Mouse (Mus musculus) T-helper 2 cell (primary cell): Measurements from ENCODE around the gene Carf.
"Not testable (repeated sequence)": the region's sequence is repeated elsewhere in the genome, so short reads cannot be mapped to it uniquely, and the experiment has no call there.

ENCODE experiments used
- in situ Hi-C: fragments of 300-600 bp; cut with MboI, MseI; formaldehyde crosslinking; loops from one replicate; pipeline ENCODE4 v1.15.1; 2025; ENCODE audit warnings: high pct_unique_total_duplicates

The Carf gene

DNA sequence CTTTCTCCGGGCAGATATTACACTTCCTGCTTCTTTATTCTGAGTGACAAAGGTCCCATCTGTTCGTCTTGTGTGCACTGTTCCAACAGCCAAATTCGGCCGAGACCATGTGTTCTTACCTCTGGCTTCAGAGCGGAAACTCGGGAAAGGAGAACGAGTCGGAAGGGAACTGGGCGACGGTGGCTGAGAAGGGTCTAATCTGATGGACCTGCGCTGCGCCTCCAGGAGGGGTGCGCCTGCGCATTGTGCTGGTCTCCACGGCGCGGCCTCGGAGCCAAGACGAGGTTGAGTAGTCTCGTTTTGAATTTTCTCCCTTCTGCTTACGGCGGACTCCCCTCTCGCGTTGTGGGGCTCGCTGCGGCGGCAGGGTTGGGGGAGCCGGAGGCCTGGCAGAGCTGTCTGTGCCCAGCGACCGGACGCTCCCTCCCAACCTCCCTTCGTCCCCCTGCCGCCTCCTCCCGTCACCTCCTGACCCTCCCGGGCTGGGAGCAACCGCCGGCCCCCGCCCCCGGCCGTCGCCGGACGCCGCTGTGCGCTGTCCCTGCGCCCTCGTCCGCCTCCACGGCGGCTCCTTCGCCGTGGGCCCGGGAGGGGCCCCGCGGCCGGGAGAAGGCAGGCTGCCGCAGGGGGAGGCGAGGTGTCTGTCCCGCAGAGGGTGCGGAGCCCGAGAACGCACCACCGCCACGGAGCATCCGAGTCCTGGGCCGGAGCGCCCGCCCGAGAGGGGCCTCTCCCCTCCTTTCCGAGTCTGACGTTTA, at the start of gene Carf, which contains the start of gene Wdr12:
Carf (plus strand) TSS at position 224 of the 758 bp plus-strand sequence.
Wdr12 (minus strand) TSS at position 622 of the 758 bp plus-strand sequence.
- in situ Hi-C loops, result no loop called here

DNA sequence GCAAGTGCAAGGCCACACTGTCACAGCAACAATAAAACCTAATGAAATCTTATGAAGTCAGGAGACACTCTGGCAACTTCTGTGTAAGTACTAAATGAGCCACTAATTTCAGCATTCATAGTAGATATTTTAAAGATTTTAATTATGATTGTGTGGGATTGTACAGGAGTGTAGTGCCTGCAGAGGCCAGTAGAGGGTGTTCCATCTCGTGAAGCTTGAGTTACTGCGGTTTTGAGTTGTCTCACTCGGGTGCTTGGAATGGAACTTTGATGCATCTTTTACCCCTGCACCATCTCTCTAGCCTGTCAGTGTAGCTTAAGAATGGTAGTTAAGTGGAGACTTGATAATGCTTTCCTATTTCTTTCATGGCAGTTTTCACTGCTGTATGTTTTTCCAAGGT, 43.4 kb upstream of the Carf start:
- in situ Hi-C loops, result no loop called here

DNA sequence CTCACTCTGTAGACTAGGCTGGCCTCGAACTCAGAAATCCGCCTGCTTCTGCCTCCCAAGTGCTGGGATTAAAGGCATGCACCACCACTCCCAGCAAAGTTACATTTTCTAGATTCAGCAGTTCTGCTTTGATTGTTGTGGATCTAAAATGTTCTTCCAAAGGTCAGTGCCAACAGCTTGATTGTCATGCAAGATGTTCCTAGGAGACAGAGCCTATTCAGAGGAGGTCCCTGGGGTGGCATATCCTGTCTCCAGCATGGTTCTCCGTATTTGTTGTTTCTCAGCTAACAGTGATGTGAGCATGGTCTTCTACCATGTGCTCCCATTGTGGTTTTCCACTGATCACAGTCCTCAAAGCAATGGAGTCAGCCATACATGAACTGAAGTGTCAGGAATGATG, 41.7 kb upstream of the Carf start:
- in situ Hi-C loops, result no loop called here

GRCm38 (mm10) chr1:60070725-60071124, 27.3 kb upstream of the Carf start:
- in situ Hi-C loops, result not testable (repeated sequence)

DNA sequence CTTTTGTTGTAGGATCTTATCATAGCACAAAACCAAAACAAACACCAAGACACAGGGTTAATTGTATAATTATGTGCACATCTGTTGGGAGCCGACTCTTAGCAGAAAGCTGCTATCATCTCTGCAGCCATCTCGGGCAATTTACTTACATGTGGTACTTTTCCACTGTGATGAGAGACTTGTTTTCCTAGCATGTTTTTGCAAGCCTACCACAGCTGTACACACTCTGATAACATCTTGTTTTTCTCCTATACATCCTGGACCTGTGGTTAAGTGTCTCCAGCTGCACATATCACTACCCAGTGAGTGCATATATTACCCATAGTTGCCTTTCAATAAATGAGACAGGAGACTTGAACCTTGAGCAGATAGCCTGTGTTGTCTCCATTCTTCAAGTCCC, 23.1 kb upstream of the Carf start:
- in situ Hi-C loops, result no loop called here

- in situ Hi-C loops, result no loop called here
Measured at GRCm38 (mm10) chr1:60075590-60075989, 22.5 kb upstream of the Carf start.

DNA sequence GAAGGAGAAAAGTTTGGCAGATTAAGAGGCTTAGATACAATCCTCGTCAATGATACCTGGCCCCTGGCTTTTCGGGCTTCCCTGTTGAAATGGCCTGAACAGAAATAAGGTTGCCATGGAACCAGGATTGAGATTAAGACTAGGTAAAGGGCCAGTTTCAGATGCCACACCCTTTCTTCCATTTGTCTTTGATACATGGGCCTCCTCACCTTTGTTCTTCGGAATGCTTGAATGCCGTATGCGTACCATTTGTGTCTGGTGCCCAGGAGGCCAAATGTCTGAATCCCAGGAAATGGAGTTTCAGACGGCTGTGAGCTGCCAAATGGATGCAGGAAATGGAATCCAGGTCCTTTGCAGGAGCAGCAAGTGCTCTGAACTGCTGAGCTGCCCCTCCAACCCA, 21.6 kb upstream of the Carf start:
- in situ Hi-C loops, result no loop called here

DNA sequence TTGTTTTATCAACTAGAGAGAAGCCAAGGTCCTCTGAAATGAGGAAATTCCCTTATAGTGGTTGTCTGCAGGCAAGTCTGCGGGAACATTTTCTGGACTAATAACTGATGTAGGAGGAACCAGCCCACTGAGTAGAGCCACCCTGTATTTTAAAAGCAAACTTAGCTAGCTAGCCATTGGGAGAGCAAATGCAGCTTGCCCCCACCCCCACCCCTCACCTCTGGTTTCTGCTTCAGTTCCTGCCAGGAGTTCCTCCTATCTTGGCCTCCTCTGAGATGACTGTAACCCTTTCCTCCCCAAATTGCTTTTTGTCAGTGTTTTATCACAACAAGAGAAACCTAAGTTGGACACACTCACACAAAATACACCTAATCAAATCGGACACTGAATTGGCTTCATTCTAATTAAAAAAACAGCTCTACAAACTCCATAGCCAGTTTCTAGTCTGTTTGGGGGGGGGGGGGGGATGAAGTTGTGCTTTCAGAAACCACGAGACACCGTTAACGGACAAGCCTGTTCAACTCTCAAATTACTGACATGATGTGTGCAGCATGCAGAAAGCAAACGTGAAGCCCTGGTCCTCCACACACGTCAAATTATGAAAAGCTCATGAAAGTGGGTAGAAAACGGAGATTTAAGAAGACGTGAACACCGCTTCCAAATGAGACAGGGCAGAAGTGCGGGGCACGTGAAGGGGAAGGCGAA, 1.3 kb upstream of the Carf start:
- in situ Hi-C loops, result no loop called here

- in situ Hi-C loops, result no loop called here
Measured at GRCm38 (mm10) chr1:60097277-60098023, 597 bp upstream of the Carf start.

DNA sequence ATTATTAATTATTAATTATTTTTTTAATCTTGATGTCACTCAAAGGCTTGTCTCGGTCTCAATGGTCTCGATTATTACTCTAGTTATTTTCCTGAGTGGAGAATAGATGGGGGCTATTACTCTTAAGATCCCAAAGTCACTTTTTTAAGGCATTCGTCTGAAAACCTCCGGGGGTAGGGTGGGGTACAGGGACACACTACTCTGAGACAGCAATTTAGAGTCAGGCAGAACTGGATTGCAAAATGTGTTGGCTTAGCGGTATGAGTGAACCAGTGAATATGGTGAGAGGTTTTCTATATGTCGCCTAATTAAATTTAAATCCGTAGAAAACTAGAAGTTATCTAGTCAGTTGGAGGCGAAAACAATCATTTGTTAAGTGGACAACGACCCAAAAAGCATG, 792 bp downstream of the Carf start:
- in situ Hi-C loops, result no loop called here

- in situ Hi-C loops, result no loop called here
Measured at GRCm38 (mm10) chr1:60104582-60104981, 6.5 kb downstream of the Carf start.

GRCm38 (mm10) chr1:60117721-60118455, 19.8 kb downstream of the Carf start:
- in situ Hi-C loops, result no loop called here

DNA sequence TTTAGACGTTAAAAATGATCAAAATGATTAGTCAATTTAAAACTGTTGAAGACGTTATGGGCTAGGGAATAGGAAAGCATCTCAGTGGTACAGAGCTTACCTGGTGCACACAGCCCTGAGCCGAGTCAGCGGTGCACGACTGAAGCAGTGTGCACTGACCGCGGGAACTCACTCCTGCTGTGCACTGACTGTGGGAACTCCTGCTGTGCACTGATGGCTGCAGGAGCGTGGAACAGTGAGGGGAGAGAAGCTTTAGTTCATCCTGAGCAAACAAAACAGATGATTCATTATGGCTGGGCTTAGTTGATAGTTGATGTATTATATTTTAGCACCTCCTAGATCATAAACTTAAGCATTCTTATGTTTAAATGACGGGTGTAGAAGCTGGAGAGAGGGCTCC, 39.3 kb downstream of the Carf start:
- in situ Hi-C loops, result no loop called here

GRCm38 (mm10) chr1:60152700-60153099, 54.7 kb downstream of the Carf start:
- in situ Hi-C loops, result no loop called here

GRCm38 (mm10) chr1:60156651-60157050, 58.6 kb downstream of the Carf start:
- in situ Hi-C loops, result no loop called here

DNA sequence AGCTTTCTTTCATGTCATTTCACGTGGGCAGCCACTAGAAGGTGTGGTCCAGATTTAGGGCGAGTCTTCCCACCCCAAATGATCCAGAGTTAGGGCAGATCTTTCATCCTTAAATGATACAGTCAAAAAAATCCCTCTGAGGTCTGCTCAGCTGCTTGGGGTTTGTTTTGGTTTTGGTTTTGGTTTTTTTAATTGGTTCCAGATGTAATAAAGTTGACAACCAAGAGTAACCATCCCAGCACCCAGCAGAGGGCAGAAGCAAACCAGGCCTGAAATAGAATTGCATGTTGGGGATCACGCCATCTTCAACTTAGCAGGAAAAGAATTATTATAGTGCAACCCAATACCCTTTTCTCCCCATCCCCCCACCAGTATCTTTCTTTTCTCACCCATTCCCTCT, 60.4 kb downstream of the Carf start:
- in situ Hi-C loops, result no loop called here

- in situ Hi-C loops, result loop anchor here (5.0 to 10.0 kb wide), 2 partner anchors 84 to 701 kb away; no protein-coding TSS in a partner anchor
Measured at GRCm38 (mm10) chr1:60163676-60164075, 65.6 kb downstream of the Carf start.

GRCm38 (mm10) chr1:60169626-60170025, 71.6 kb downstream of the Carf start:
- in situ Hi-C loops, result loop anchor here (10.0 kb wide), 1 partner anchor 695 kb away; no protein-coding TSS in a partner anchor

- in situ Hi-C loops, result no loop called here
Measured at GRCm38 (mm10) chr1:60170251-60170650, 72.2 kb downstream of the Carf start.

GRCm38 (mm10) chr1:60173119-60173518, 75.1 kb downstream of the Carf start:
- in situ Hi-C loops, result no loop called here

DNA sequence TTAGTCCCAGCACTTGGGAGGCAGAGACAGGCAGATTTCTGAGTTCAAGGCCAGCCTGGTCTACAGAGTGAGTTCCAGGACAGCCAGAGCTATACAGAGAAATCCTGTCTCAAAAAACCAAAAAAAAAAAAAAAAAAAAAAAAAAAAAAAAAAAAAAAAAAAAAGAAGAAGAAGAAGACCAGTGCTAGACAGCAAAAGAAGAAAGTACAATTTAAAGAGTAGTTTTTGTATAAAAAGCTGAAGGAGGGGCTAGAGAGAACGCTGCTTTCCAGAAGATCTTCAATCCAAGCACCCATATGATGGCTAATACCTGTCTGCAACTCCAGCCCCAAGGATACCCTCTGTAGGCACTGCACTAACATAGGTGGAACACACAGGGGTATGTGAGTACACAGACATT, 79.8 kb downstream of the Carf start:
- in situ Hi-C loops, result not testable (repeated sequence)

- in situ Hi-C loops, result no loop called here
Measured at GRCm38 (mm10) chr1:60179376-60179775, 81.3 kb downstream of the Carf start.
